Mouse (Mus musculus): ENCODE data around the gene Ptpn7. TPM values are rescaled to one million over a fixed set of nuclear protein-coding genes. Genes with fewer than 3 reads are reported as not detected.

The Ptpn7 gene
- polyA plus RNA-seq, 1 experiment: 219 TPM

DNA sequence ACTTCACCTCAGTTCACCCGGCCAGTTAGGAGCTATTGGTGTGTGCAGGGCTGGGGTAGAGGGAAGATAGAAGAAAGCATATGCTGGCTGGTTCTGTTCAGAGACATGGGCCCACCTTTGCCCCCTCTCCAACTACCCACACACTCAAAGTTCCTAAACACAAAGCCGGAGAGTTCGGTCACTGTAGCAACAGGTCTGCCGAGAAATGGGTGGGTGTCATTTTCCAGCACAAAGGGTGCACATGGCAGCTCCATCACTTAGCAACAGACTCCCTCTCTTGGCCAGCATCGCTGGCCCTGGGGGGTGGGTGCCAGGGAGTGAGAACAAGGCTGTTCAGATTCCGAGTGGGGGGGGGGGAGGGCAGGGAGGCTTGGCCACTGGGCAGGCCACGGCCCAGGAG lies 26.6 kb downstream of the Ptpn7 start:
- no peak overlapping the region for H3K4me3 ChIP-seq (ENCODE audit: control insufficient read depth, insufficient read depth, low read length)
- TF ChIP-seq POLR2A (IDR thresholded peaks at IDR 0.05; ENCODE audit: control insufficient read depth, extremely low read depth, insufficient read depth, low read length, poor library complexity) (no peak), CTCF (IDR thresholded peaks at IDR 0.05; ENCODE audit: borderline replicate concordance, control insufficient read depth, extremely low read depth, insufficient read depth, low read length, poor library complexity) (no peak)
- peaks cover 10% of the 10 kb centered on the region for H3K36me3 ChIP-seq (ENCODE audit: control insufficient read depth, insufficient read depth, low read length)
- H3K27ac ChIP-seq (ENCODE audit: control insufficient read depth, insufficient read depth, low read length): no peak overlapping the region
- peaks cover 3% of the 10 kb centered on the region; the same call in 1 of the 2 replicates for H3K4me1 ChIP-seq (replicated peaks; ENCODE audit: control insufficient read depth, insufficient read depth, low read length)
- WGBS: 92% methylated on average over 7 of the region's 7 CpGs
- no peak for DNase-seq
- no peaks in the 10 kb centered on the region for H3K27me3 ChIP-seq (ENCODE audit: control insufficient read depth, insufficient read depth, low read length)

DNA sequence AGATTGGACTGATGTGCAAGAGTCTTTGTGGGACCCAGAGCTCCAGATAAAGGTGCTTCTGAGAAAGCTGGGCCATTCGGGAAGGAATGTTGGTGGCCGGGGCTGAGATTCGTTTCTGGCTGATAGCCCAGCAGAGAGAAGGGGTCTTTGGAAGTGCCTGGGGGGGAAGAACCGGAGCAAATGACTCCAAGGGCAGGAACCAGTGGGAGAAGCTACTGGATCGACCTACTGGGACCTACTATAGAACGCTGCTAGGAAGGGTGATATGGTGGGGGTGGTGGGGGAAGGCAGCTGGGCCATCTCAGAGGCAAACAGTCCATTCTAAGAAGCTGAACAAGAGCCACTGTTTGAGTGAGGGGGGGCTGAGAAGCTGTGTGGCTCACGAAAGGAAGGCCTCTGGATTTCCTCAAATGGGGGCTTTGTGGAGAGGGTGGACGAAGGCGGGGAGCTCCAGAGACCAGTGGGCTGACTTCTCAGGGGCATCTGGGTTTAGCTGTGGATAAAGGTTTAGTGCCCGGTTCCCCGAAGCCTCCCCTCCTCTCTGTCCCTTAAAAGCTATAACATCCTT lies 27.1 kb downstream of the Ptpn7 start:
- H3K36me3 ChIP-seq (ENCODE audit: control insufficient read depth, insufficient read depth, low read length): peaks cover 10% of the 10 kb centered on the region
- no peak overlapping the region for H3K27ac ChIP-seq (ENCODE audit: control insufficient read depth, insufficient read depth, low read length)
- no peaks in the 10 kb centered on the region for H3K27me3 ChIP-seq (ENCODE audit: control insufficient read depth, insufficient read depth, low read length)
- WGBS: 93% methylated on average over 11 of the region's 11 CpGs
- no peak for DNase-seq
- TF ChIP-seq CTCF (IDR thresholded peaks at IDR 0.05; ENCODE audit: borderline replicate concordance, control insufficient read depth, extremely low read depth, insufficient read depth, low read length, poor library complexity) (no peak), POLR2A (IDR thresholded peaks at IDR 0.05; ENCODE audit: control insufficient read depth, extremely low read depth, insufficient read depth, low read length, poor library complexity) (no peak)
- peaks cover 1% of the 10 kb centered on the region; the same call in 1 of the 2 replicates for H3K4me1 ChIP-seq (replicated peaks; ENCODE audit: control insufficient read depth, insufficient read depth, low read length)
- no peak overlapping the region for H3K4me3 ChIP-seq (ENCODE audit: control insufficient read depth, insufficient read depth, low read length)

DNA sequence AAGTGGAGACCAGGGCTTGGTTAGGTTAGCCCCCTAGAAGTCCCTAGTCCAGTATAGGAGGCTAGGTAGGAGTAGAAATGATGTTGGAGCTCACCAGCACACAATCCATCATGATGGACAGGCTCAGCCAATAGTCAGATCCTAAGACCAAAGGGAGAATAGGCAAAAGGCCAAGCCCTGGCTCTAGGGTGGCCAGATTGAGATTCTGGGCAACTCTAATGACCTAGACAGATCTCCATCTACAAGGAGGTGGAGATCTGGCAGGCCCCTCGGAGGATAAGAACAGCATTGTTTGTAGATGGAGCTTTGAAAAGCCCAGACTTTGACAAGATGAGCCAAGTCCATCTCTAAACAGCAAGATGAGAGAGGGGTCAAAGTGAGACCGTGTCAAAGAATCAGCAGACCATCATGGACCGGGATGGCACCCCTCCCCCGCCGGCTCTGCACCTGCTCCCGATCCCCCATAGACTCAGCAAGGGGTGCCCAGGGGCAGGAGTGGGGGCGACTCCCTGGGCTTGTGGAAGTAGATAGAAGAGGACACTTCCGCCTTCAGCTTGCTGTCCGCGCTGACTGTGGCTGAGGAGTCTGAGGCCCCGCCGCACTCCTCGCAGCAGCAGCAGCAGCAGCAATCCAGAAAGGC lies 28.0 kb downstream of the Ptpn7 start:
- Histone ChIP-seq H3K27me3 (ENCODE audit: control insufficient read depth, insufficient read depth, low read length) (no peaks in the 10 kb centered on the region), H3K4me3 (ENCODE audit: control insufficient read depth, insufficient read depth, low read length) (no peak overlapping the region), H3K4me1 (replicated peaks; ENCODE audit: control insufficient read depth, insufficient read depth, low read length) (no peaks in the 10 kb centered on the region), H3K36me3 (ENCODE audit: control insufficient read depth, insufficient read depth, low read length) (peaks cover 7% of the 10 kb centered on the region), H3K27ac (ENCODE audit: control insufficient read depth, insufficient read depth, low read length) (no peak overlapping the region)
- DNase-seq: no peak
- WGBS: 91% methylated on average over 13 of the region's 13 CpGs
- TF ChIP-seq CTCF (IDR thresholded peaks at IDR 0.05; ENCODE audit: borderline replicate concordance, control insufficient read depth, extremely low read depth, insufficient read depth, low read length, poor library complexity) (no peak), POLR2A (IDR thresholded peaks at IDR 0.05; ENCODE audit: control insufficient read depth, extremely low read depth, insufficient read depth, low read length, poor library complexity) (no peak)

DNA sequence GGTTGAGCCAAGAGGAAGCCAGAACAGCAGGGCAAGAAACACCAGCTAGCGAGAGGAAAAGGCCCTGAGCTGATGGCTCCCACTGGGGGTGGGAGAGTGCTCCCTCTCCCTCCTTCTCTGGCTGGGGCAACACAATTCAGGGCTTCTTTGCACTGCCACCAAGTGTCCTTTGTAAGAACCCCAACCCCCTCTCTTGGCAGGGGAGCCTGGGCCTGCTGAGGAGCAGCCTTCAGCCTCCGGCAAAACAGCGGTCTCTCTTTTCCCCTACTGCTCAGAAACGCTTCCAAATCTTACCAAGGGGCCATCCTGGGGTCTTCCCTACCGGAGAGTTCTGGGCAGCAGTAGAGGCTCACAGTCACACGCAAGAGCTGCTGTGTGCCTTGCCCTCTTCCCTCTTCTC lies 30.2 kb downstream of the Ptpn7 start:
- Histone ChIP-seq H3K4me3 (ENCODE audit: control insufficient read depth, insufficient read depth, low read length) (no peak overlapping the region), H3K27ac (ENCODE audit: control insufficient read depth, insufficient read depth, low read length) (no peak overlapping the region), H3K27me3 (ENCODE audit: control insufficient read depth, insufficient read depth, low read length) (no peaks in the 10 kb centered on the region), H3K36me3 (ENCODE audit: control insufficient read depth, insufficient read depth, low read length) (no peaks in the 10 kb centered on the region), H3K4me1 (replicated peaks; ENCODE audit: control insufficient read depth, insufficient read depth, low read length) (no peaks in the 10 kb centered on the region)
- DNase-seq: no peak
- WGBS: 97% methylated on average over 6 of the region's 6 CpGs
- TF ChIP-seq CTCF (IDR thresholded peaks at IDR 0.05; ENCODE audit: borderline replicate concordance, control insufficient read depth, extremely low read depth, insufficient read depth, low read length, poor library complexity) (no peak), POLR2A (IDR thresholded peaks at IDR 0.05; ENCODE audit: control insufficient read depth, extremely low read depth, insufficient read depth, low read length, poor library complexity) (no peak)

DNA sequence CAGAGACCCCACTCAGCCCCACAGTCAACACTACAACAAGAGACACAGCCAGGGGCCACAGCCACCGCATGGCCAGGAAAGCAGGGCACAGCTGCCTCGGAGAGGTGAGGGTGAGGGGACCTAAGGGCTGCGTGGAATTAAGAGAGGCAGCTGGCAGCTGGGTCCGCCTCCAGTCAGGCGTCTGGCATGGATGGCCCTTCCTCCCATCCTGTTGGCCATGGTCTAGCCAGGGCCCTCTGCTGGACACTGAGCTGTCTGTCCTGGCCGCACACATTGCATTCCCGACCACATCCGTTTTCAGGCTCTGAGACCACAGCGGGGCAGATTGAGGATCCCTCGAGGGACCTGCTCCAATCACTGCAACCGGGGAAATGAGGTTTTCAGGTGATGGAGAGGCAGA lies 34.9 kb downstream of the Ptpn7 start, which contains the start of gene Gpr37l1:
Gpr37l1 (minus strand) TSS at position 247 of the 400 bp plus-strand sequence.
- DNase-seq: no peak
- WGBS: 65% methylated on average over 11 of the region's 11 CpGs
- no peaks in the 10 kb centered on the region for H3K4me1 ChIP-seq (replicated peaks; ENCODE audit: control insufficient read depth, insufficient read depth, low read length)
- no peak within 1 kb of the TSS for H3K27ac ChIP-seq (ENCODE audit: control insufficient read depth, insufficient read depth, low read length)
- no peaks in the 10 kb centered on the region for H3K27me3 ChIP-seq (ENCODE audit: control insufficient read depth, insufficient read depth, low read length)
- no peak within 1 kb of the TSS for H3K4me3 ChIP-seq (ENCODE audit: control insufficient read depth, insufficient read depth, low read length)
- TF ChIP-seq POLR2A (IDR thresholded peaks at IDR 0.05; ENCODE audit: control insufficient read depth, extremely low read depth, insufficient read depth, low read length, poor library complexity): no peak
- no peak for TF ChIP-seq CTCF (IDR thresholded peaks at IDR 0.05; ENCODE audit: borderline replicate concordance, control insufficient read depth, extremely low read depth, insufficient read depth, low read length, poor library complexity)
- no peaks in the 10 kb centered on the region for H3K36me3 ChIP-seq (ENCODE audit: control insufficient read depth, insufficient read depth, low read length)

DNA sequence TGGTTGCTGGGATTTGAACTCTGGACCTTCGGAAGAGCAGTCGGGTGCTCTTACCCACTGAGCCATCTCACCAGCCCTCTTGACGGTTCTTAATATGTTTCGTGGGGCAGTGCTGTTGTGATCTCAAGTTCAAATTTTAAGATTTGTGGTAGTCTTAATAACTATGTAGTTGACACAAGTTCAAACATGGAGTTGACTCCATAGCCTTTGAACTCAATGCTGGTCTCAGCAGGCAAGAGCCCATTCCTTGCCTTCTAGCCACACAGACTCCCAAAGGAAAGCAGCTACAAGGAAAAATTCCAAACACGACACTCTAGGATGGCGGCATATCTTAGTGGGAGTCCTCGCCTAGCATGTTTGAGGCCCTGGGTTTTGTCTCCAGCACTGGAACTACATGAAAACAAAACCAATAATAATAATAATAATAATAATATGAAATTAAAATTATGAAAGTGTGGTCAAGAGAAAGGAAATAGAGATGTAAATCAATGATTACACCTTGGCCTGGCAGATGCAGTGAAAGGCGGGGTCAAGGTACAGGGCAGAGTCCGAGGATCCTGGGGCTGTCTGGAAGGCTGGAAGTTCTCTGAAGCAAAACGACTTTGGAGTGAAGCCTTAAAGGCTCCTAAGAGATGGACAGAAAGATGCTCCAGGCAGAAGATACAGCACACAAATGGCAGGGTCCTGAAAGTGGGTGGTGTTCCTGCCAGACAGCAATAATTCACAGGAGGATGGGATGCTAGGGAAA lies 36.1 kb downstream of the Ptpn7 start:
- H3K36me3 ChIP-seq (ENCODE audit: control insufficient read depth, insufficient read depth, low read length): no peaks in the 10 kb centered on the region
- TF ChIP-seq CTCF (IDR thresholded peaks at IDR 0.05; ENCODE audit: borderline replicate concordance, control insufficient read depth, extremely low read depth, insufficient read depth, low read length, poor library complexity) (no peak), POLR2A (IDR thresholded peaks at IDR 0.05; ENCODE audit: control insufficient read depth, extremely low read depth, insufficient read depth, low read length, poor library complexity) (no peak)
- H3K4me3 ChIP-seq (ENCODE audit: control insufficient read depth, insufficient read depth, low read length): no peak overlapping the region
- H3K4me1 ChIP-seq (replicated peaks; ENCODE audit: control insufficient read depth, insufficient read depth, low read length): no peaks in the 10 kb centered on the region
- H3K27me3 ChIP-seq (ENCODE audit: control insufficient read depth, insufficient read depth, low read length): no peaks in the 10 kb centered on the region
- 96% methylated on average over 10 of the region's 10 CpGs for WGBS
- DNase-seq: no peak
- no peak overlapping the region for H3K27ac ChIP-seq (ENCODE audit: control insufficient read depth, insufficient read depth, low read length)
